Mouse (Mus musculus) lung, postnatal 14 days (tissue): ENCODE measurements around the gene Gm49601.
A peak's percentile ranks its signal among the peaks of the same experiment; 100 is the strongest.

Source experiments
- DNase-seq: peaks from one replicate; pipeline ENCODE4 v3.0.0; 2021

Gm49601 gene

GRCm38 (mm10) chr16:18626376-18626878, at the start of gene Gm49601:
Gene Gm49601, minus strand, starts transcription at chr16:18626427.
- peak; percentile 82 for DNase-seq

- DNase-seq: no peak
Measured at GRCm38 (mm10) chr16:18673005-18673404, 46.8 kb upstream of the Gm49601 start.

GRCm38 (mm10) chr16:18672027-18672426, 45.8 kb upstream of the Gm49601 start:
- no peak for DNase-seq

- DNase-seq: no peak
Measured at GRCm38 (mm10) chr16:18669914-18670313, 43.7 kb upstream of the Gm49601 start.

GRCm38 (mm10) chr16:18658597-18658996, 32.4 kb upstream of the Gm49601 start:
- no peak for DNase-seq

GRCm38 (mm10) chr16:18655372-18656098, 29.3 kb upstream of the Gm49601 start:
- no peak for DNase-seq

GRCm38 (mm10) chr16:18653290-18654160, 27.3 kb upstream of the Gm49601 start:
- no peak for DNase-seq

GRCm38 (mm10) chr16:18649126-18649525, 22.9 kb upstream of the Gm49601 start:
- DNase-seq: no peak

GRCm38 (mm10) chr16:18645329-18645728, 19.1 kb upstream of the Gm49601 start:
- no peak for DNase-seq

GRCm38 (mm10) chr16:18644485-18644884, 18.3 kb upstream of the Gm49601 start:
- no peak for DNase-seq

- DNase-seq: no peak
Measured at GRCm38 (mm10) chr16:18643406-18643998, 17.3 kb upstream of the Gm49601 start.

GRCm38 (mm10) chr16:18642897-18643296, 16.7 kb upstream of the Gm49601 start:
- DNase-seq: no peak

GRCm38 (mm10) chr16:18642291-18642690, 16.1 kb upstream of the Gm49601 start:
- DNase-seq: no peak

- DNase-seq: no peak
Measured at GRCm38 (mm10) chr16:18639382-18639929, 13.2 kb upstream of the Gm49601 start.

- no peak for DNase-seq
Measured at GRCm38 (mm10) chr16:18638396-18638795, 12.2 kb upstream of the Gm49601 start.

GRCm38 (mm10) chr16:18636804-18637203, 10.6 kb upstream of the Gm49601 start:
- no peak for DNase-seq

GRCm38 (mm10) chr16:18636401-18636800, 10.2 kb upstream of the Gm49601 start:
- DNase-seq: no peak

- no peak for DNase-seq
Measured at GRCm38 (mm10) chr16:18633333-18633732, 7.1 kb upstream of the Gm49601 start.

GRCm38 (mm10) chr16:18632816-18633215, 6.6 kb upstream of the Gm49601 start:
- DNase-seq: no peak

- no peak for DNase-seq
Measured at GRCm38 (mm10) chr16:18632059-18632458, 5.8 kb upstream of the Gm49601 start.

- DNase-seq: no peak
Measured at GRCm38 (mm10) chr16:18631141-18631540, 4.9 kb upstream of the Gm49601 start.

GRCm38 (mm10) chr16:18630291-18630690, 4.1 kb upstream of the Gm49601 start:
- no peak for DNase-seq
